Mouse (Mus musculus): Measurements from ENCODE around the gene Cysltr1. TPM values are rescaled to one million over a fixed set of nuclear protein-coding genes. Genes with fewer than 3 reads are reported as not detected.

The Cysltr1 gene
- total and polyA plus RNA-seq, 3 experiments: 0.98 to 1.9 TPM; not detected in 1

DNA sequence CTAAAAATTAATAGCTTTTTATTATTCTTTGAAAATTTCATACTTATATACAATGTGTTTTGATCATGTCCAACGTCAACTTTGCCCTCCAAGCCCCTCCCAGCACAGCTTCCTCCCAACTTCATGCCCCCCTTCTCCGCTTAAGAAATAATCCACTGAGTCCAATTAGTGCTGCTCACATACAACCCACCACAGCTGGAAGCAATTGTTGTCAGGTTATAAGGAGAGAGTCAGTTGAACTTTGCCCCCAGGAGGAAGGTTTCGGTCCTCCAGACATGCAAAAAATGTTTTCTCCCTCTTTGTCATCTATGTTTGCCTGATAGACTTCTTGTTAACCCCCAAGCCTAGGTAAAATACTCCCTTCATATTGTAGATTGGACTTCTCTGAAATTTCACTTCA lies 24.5 kb downstream of the Cysltr1 start:
- Histone ChIP-seq H3K36me3 (replicated peaks) (no peaks in the 10 kb centered on the region), H3K9me3 (replicated peaks) (no peaks in the 10 kb centered on the region), H3K4me3 (ENCODE audit: low read depth, low read length) (no peak overlapping the region), H3K27me3 (ENCODE audit: insufficient read depth, low read length) (no peaks in the 10 kb centered on the region), H3K4me1 (ENCODE audit: insufficient read depth, low read depth, low read length) (no peaks in the 10 kb centered on the region)
- no peak for TF ChIP-seq GATA2 (IDR thresholded peaks at IDR 0.05; ENCODE audit: borderline replicate concordance, low read depth, low read length)
- no peak for TF ChIP-seq CTCF (IDR thresholded peaks at IDR 0.05; ENCODE audit: low read depth, low read length)
- TF ChIP-seq TAL1 (conservative IDR thresholded peaks at IDR 0.05; ENCODE audit: low read depth, low read length): no peak
- no peak for TF ChIP-seq GATA1 (IDR thresholded peaks at IDR 0.05; ENCODE audit: borderline replicate concordance, low read length)
- no peak for TF ChIP-seq POLR2AphosphoS5 (IDR thresholded peaks at IDR 0.05; ENCODE audit: insufficient replicate concordance, low read depth, low read length)
- DNase-seq (ENCODE audit: low spot score): no peak
- ATAC-seq (ENCODE audit: extremely low read depth, insufficient number of reproducible peaks, low FRiP score, poor library complexity, severe bottlenecking): no peak

DNA sequence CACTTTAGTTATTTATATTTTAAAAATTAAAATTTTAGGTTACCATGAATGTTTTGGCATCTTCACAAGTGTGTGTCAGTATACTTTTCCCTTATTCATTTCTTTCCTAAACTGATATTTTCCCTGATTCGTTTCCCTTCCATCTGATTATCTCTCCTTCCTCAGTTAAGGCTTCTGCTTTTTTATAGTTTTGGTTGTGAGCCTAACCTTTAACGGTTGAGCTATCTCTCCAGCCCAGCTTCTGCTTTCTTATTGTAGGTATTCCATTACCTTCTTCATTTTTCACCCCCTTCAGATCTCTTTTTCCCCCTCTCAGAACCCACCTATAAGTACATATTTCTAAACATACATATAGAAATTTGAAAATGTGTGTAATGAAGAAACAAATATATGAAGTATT lies 48.0 kb downstream of the Cysltr1 start:
- Histone ChIP-seq H3K9me3 (replicated peaks) (no peaks in the 10 kb centered on the region), H3K36me3 (replicated peaks) (no peaks in the 10 kb centered on the region), H3K4me1 (ENCODE audit: insufficient read depth, low read depth, low read length) (no peaks in the 10 kb centered on the region), H3K4me3 (ENCODE audit: low read depth, low read length) (no peak overlapping the region), H3K27me3 (ENCODE audit: insufficient read depth, low read length) (no peaks in the 10 kb centered on the region)
- no peak for TF ChIP-seq TAL1 (conservative IDR thresholded peaks at IDR 0.05; ENCODE audit: low read depth, low read length)
- no peak for TF ChIP-seq POLR2AphosphoS5 (IDR thresholded peaks at IDR 0.05; ENCODE audit: insufficient replicate concordance, low read depth, low read length)
- no peak for TF ChIP-seq CTCF (IDR thresholded peaks at IDR 0.05; ENCODE audit: low read depth, low read length)
- DNase-seq (ENCODE audit: low spot score): no peak
- ATAC-seq (ENCODE audit: extremely low read depth, insufficient number of reproducible peaks, low FRiP score, poor library complexity, severe bottlenecking): no peak

DNA sequence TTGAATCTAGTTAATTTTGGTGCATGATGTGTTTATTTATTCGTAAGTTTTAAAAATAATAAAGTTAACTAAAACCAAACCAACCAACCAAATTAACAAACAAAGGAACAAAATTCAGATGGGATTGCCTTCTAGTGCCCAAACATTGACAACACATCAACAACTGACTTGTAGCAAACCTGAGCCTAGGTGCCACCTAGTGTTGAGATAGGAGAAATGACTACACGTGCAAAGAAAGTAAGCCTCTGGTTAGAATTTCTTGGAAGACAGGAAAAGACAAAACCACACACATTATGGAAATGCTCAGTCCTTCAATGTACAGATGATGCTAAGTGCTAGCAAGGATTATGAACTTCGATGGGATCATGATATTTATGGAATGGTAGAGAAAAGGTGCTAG lies 67.1 kb downstream of the Cysltr1 start:
- no peak for ATAC-seq (ENCODE audit: extremely low read depth, insufficient number of reproducible peaks, low FRiP score, poor library complexity, severe bottlenecking)
- no peaks in the 10 kb centered on the region for H3K27me3 ChIP-seq (ENCODE audit: insufficient read depth, low read length)
- no peaks in the 10 kb centered on the region for H3K36me3 ChIP-seq (replicated peaks)
- H3K4me3 ChIP-seq (ENCODE audit: low read depth, low read length): no peak overlapping the region
- H3K9me3 ChIP-seq (replicated peaks): no peaks in the 10 kb centered on the region
- no peak for DNase-seq (ENCODE audit: low spot score)
- no peaks in the 10 kb centered on the region for H3K4me1 ChIP-seq (ENCODE audit: insufficient read depth, low read depth, low read length)
- TF ChIP-seq GATA2 (IDR thresholded peaks at IDR 0.05; ENCODE audit: borderline replicate concordance, low read depth, low read length) (no peak), CTCF (IDR thresholded peaks at IDR 0.05; ENCODE audit: low read depth, low read length) (no peak), TAL1 (conservative IDR thresholded peaks at IDR 0.05; ENCODE audit: low read depth, low read length) (no peak), POLR2AphosphoS5 (IDR thresholded peaks at IDR 0.05; ENCODE audit: insufficient replicate concordance, low read depth, low read length) (no peak), GATA1 (IDR thresholded peaks at IDR 0.05; ENCODE audit: borderline replicate concordance, low read length) (no peak)

Other genes starting within 250 kb of the Cysltr1 start
- not detected in 2 replicates for gene Fndc3c1, start 118.3 kb downstream of the Cysltr1 start, total RNA-seq (2014; fragmentation: Nextera tagmentation)
- 0.06 TPM in 1 of 2 replicates, not detected in the other for gene Fndc3c1, start 118.3 kb downstream of the Cysltr1 start, total RNA-seq (2017)
- not detected in 2 replicates for gene Fndc3c1, start 118.3 kb downstream of the Cysltr1 start, polyA plus RNA-seq (2012)
- not detected in 2 replicates for gene Gm5127, start 20.5 kb downstream of the Cysltr1 start, total RNA-seq (2014; fragmentation: Nextera tagmentation)
- gene Gm5127, start 20.5 kb downstream of the Cysltr1 start, total RNA-seq (2017): 0.12 TPM in 1 of 2 replicates, not detected in the other
- gene Gm5127, start 20.5 kb downstream of the Cysltr1 start, polyA plus RNA-seq (2012): not detected in 2 replicates
- not detected in 2 replicates for gene Rtl3, start 237.0 kb upstream of the Cysltr1 start, total RNA-seq (2014; fragmentation: Nextera tagmentation)
- 0.05 TPM in 1 of 2 replicates, not detected in the other for gene Rtl3, start 237.0 kb upstream of the Cysltr1 start, total RNA-seq (2017)
- gene Rtl3, start 237.0 kb upstream of the Cysltr1 start, polyA plus RNA-seq (2012): not detected in 2 replicates